Mouse (Mus musculus): Measurements from ENCODE around the gene Hras. TPM values are rescaled to one million over a fixed set of nuclear protein-coding genes. Genes with fewer than 3 reads are reported as not detected.

Hras gene
- polyA plus RNA-seq, 1 experiment, result 29.0 TPM

DNA sequence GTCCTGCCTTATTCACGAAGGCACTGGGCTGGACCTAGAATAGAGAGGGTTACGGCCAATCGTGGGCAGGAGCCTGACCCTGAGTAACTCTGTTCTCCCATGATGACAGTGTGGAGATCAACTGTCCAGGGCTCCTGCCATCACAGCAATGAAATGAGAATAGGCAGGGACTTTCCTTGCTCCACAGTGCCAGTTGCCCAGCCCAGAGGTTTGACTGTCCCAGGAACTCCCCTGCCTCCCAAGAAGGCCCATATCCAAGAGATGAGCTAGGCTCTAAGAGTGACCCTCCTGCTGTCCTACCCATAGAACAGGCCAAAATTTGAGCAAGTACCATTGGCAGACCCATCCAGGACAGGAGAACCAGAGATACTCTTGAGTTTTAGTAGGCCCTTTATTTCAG lies 5.1 kb downstream of the Hras start:
- DNase-seq (ENCODE audit: low read depth in 1 of 2, low spot score in 2 of 2), result no peak
- H3K27ac ChIP-seq (ENCODE audit: insufficient read depth, low read length), result no peak overlapping the region
- peaks cover 6% of the 10 kb centered on the region; the same call in 1 of the 2 replicates for H3K4me1 ChIP-seq (ENCODE audit: control insufficient read depth, insufficient read depth, insufficient read length)
- H3K4me3 ChIP-seq (ENCODE audit: extremely low read depth, insufficient read depth, insufficient read length), result no peak overlapping the region
- no peak for TF ChIP-seq POLR2A (IDR thresholded peaks at IDR 0.05; ENCODE audit: low read depth, low read length)
- no peak for TF ChIP-seq CTCF (IDR thresholded peaks at IDR 0.05; ENCODE audit: extremely low read depth, insufficient read depth, insufficient read length, insufficient replicate concordance)
- 90% methylated on average over 3 of the region's 3 CpGs for WGBS
- H3K36me3 ChIP-seq (ENCODE audit: control insufficient read depth, insufficient read depth, low read length), result peaks cover 21% of the 10 kb centered on the region
- H3K27me3 ChIP-seq (ENCODE audit: control insufficient read depth, insufficient read depth, low read length), result no peaks in the 10 kb centered on the region

DNA sequence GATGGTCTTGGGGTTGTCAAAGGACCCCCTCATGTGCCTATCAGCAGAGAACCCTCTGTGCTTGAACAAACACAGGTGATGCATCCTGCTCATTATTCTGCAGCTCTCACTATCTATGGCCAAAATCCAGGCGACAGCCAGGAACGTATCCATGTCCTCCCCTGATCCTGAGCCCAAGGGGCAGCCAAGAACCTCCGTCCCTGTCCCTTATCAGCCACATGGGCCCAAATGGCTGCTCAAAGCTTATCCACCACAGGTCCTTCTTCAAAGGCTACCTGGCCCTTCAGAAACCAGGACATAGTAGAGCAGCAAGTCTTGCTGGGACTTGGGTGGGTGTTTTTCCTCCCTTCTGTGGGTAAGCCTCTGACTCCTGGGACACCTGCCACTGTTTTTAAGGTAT lies 5.6 kb downstream of the Hras start:
- WGBS, result 82% methylated on average over 3 of the region's 3 CpGs
- no peak for DNase-seq (ENCODE audit: low read depth in 1 of 2, low spot score in 2 of 2)
- peaks cover 21% of the 10 kb centered on the region for H3K36me3 ChIP-seq (ENCODE audit: control insufficient read depth, insufficient read depth, low read length)
- TF ChIP-seq CTCF (IDR thresholded peaks at IDR 0.05; ENCODE audit: extremely low read depth, insufficient read depth, insufficient read length, insufficient replicate concordance) (no peak), POLR2A (IDR thresholded peaks at IDR 0.05; ENCODE audit: low read depth, low read length) (no peak)
- H3K4me1 ChIP-seq (ENCODE audit: control insufficient read depth, insufficient read depth, insufficient read length), result peaks cover 4% of the 10 kb centered on the region; the same call in 1 of the 2 replicates
- no peaks in the 10 kb centered on the region for H3K27me3 ChIP-seq (ENCODE audit: control insufficient read depth, insufficient read depth, low read length)
- H3K27ac ChIP-seq (ENCODE audit: insufficient read depth, low read length), result no peak overlapping the region
- H3K4me3 ChIP-seq (ENCODE audit: extremely low read depth, insufficient read depth, insufficient read length), result no peak overlapping the region

DNA sequence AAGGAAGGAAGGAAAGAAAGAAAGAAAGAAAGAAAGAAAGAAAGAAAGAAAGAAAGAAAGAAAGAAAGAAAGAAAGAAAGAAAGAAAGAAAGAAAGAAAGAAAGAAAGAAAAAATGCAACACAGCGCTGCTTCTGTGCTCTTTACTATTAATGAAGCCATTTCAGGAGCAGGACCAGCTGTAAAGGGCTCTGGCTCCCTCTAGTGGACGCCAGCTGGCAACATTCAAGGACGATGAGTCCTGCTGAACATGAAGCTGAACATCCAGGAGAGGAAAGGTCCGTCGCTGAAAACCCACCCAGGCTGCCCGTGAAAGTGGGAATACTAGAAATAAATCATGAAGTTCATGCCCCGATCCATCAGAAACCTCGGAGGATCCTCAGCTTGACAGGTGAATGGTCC lies 17.6 kb downstream of the Hras start:
- Histone ChIP-seq H3K4me3 (ENCODE audit: extremely low read depth, insufficient read depth, insufficient read length) (no peak overlapping the region), H3K36me3 (ENCODE audit: control insufficient read depth, insufficient read depth, low read length) (no peaks in the 10 kb centered on the region), H3K27ac (ENCODE audit: insufficient read depth, low read length) (no peak overlapping the region), H3K27me3 (ENCODE audit: control insufficient read depth, insufficient read depth, low read length) (no peaks in the 10 kb centered on the region), H3K4me1 (ENCODE audit: control insufficient read depth, insufficient read depth, insufficient read length) (peaks cover 6% of the 10 kb centered on the region; the same call in 1 of the 2 replicates)
- 2% methylated on average over 8 of the region's 8 CpGs for whole genome bisulfite sequencing
- DNase-seq (ENCODE audit: low read depth in 1 of 2, low spot score in 2 of 2), result peak; percentile 79 to 84
- TF ChIP-seq POLR2A (IDR thresholded peaks at IDR 0.05; ENCODE audit: low read depth, low read length) (no peak), CTCF (IDR thresholded peaks at IDR 0.05; ENCODE audit: extremely low read depth, insufficient read depth, insufficient read length, insufficient replicate concordance) (peak; percentile 96; the same call in 1 of the 2 replicates)

DNA sequence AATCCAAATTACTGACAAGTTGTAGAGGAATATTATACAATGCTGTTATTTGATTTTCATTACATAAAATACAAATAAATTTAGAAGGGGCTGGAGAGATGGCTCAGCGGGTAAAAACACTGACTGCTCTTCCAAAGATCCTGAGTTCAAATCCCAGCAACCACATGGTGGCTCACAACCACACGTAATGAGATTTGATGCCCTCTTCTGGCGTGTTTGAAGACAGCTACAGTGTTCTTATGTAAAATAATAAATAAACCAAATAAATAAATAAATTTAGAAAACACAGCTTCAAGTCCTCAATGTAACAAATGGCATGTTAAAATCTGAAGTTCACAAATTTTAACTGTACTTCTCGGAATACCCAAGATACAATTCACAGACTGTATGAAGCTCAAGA lies 18.7 kb downstream of the Hras start:
- H3K4me3 ChIP-seq (ENCODE audit: extremely low read depth, insufficient read depth, insufficient read length), result no peak overlapping the region
- H3K27me3 ChIP-seq (ENCODE audit: control insufficient read depth, insufficient read depth, low read length), result no peaks in the 10 kb centered on the region
- no peaks in the 10 kb centered on the region for H3K36me3 ChIP-seq (ENCODE audit: control insufficient read depth, insufficient read depth, low read length)
- WGBS, result 87% methylated on average over 4 of the region's 4 CpGs
- DNase-seq (ENCODE audit: low read depth in 1 of 2, low spot score in 2 of 2), result no peak
- peaks cover 6% of the 10 kb centered on the region; the same call in 1 of the 2 replicates for H3K4me1 ChIP-seq (ENCODE audit: control insufficient read depth, insufficient read depth, insufficient read length)
- TF ChIP-seq POLR2A (IDR thresholded peaks at IDR 0.05; ENCODE audit: low read depth, low read length) (no peak), CTCF (IDR thresholded peaks at IDR 0.05; ENCODE audit: extremely low read depth, insufficient read depth, insufficient read length, insufficient replicate concordance) (no peak)
- H3K27ac ChIP-seq (ENCODE audit: insufficient read depth, low read length), result no peak overlapping the region

DNA sequence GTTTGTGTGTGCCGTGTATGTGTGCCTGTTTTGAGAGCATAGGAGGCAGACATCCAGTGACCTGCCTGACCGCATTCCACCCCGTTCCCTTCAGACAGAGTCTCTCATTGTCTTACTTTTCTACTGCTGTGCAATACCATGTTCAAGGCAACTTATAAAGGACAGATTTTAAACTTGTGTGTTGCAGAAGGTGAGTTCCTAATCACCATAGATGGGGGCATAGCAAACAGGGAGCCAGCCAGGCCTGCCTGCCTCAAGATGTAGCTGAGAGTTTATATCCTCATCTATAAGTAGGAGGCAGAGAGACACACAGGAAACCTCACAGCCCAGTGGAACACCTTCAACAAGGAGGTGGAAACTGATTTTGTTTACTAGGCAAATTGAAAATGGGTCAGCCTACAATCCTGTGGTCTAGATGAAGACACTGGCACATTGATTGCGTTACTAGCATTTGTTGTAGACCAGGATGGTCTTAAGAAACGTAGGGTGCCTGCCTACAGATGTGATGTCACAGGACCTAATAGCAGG lies 20.4 kb downstream of the Hras start:
- H3K27me3 ChIP-seq (ENCODE audit: control insufficient read depth, insufficient read depth, low read length), result no peaks in the 10 kb centered on the region
- TF ChIP-seq POLR2A (IDR thresholded peaks at IDR 0.05; ENCODE audit: low read depth, low read length) (no peak), CTCF (IDR thresholded peaks at IDR 0.05; ENCODE audit: extremely low read depth, insufficient read depth, insufficient read length, insufficient replicate concordance) (no peak)
- no peak overlapping the region for H3K4me3 ChIP-seq (ENCODE audit: extremely low read depth, insufficient read depth, insufficient read length)
- H3K4me1 ChIP-seq (ENCODE audit: control insufficient read depth, insufficient read depth, insufficient read length), result peaks cover 6% of the 10 kb centered on the region; the same call in 1 of the 2 replicates
- H3K36me3 ChIP-seq (ENCODE audit: control insufficient read depth, insufficient read depth, low read length), result no peaks in the 10 kb centered on the region
- WGBS, result 78% methylated on average over 5 of the region's 5 CpGs
- peak overlapping the region; percentile 90 for H3K27ac ChIP-seq (ENCODE audit: insufficient read depth, low read length)
- DNase-seq (ENCODE audit: low read depth in 1 of 2, low spot score in 2 of 2), result no peak

DNA sequence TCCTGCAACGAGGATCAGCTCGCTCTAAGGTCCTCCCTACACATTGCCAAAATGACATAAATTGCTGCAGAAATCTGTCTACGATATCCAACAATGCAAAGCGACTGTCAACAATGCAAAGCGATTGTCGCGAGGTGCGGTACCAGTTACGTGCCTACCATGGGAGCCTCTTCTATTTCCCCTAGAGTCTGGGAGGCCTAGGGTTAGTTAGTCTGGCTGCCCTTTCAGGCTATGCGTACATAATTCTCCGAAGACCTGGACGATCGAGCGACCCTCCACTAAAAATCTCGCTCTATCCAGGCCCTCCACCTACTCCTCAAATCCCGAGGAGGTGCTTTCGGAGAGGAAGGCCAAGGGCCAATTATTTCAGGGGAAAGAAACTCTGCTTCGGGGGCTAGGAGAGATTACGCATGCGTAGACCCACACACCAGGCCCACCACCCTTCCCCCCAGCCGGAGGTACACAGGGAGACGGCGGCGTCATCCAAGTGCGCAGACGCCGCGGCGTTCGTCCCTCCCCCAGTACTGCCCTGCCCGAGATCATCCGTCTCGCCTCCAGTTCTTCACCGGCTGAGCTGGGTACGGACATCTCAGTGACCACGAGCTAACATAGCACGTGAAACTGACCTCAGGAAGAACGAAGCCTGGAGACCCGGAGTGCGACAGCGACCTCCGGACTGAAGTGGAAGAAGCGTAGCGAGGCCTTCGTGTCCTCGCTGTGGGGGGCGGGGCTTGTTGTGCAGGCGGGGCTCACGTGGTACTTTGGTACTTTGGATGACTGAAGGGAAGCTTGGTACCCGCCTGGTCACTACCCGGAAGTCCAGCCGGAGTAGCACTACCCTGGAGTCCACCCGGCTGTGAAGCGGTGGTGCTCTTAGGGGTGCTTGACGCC lies 21.4 kb downstream of the Hras start, which contains the start of gene Rnh1:
Gene Rnh1 (minus strand): TSS at position 742 of the 891 bp plus-strand sequence.
- peak within 1 kb of the TSS; percentile 90 for H3K27ac ChIP-seq (ENCODE audit: insufficient read depth, low read length)
- H3K36me3 ChIP-seq (ENCODE audit: control insufficient read depth, insufficient read depth, low read length), result no peaks in the 10 kb centered on the region
- H3K4me1 ChIP-seq (ENCODE audit: control insufficient read depth, insufficient read depth, insufficient read length), result peaks cover 11% of the 10 kb centered on the region; the same call in 1 of the 2 replicates
- WGBS, result 2% methylated on average over 55 of the region's 55 CpGs
- peak within 1 kb of the TSS; percentile 65 for H3K4me3 ChIP-seq (ENCODE audit: extremely low read depth, insufficient read depth, insufficient read length)
- DNase-seq (ENCODE audit: low read depth in 1 of 2, low spot score in 2 of 2), result peak; percentile 76 to 84
- no peaks in the 10 kb centered on the region for H3K27me3 ChIP-seq (ENCODE audit: control insufficient read depth, insufficient read depth, low read length)
- TF ChIP-seq POLR2A (IDR thresholded peaks at IDR 0.05; ENCODE audit: low read depth, low read length), result peak; percentile 63
- TF ChIP-seq CTCF (IDR thresholded peaks at IDR 0.05; ENCODE audit: extremely low read depth, insufficient read depth, insufficient read length, insufficient replicate concordance), result no peak
